Mouse (Mus musculus) lung, adult 2 months (tissue): ENCODE results near the gene Ern1.

Experiments used
- CTCF ChIP-seq: fragments of 200-500 bp; IDR thresholded peaks from 2 replicates; pipeline ENCODE4 v1.5.1; 2011; ENCODE audit warnings: mild to moderate bottlenecking, low read length, control low read depth; ENCODE audit not compliant: insufficient read depth
- POLR2A ChIP-seq: fragments of 200-500 bp; IDR thresholded peaks from 2 replicates; pipeline ENCODE4 v1.6.1; 2011; ENCODE audit warnings: low read depth, mild to moderate bottlenecking, control low read depth, low read length, borderline replicate concordance; ENCODE audit errors: extremely low read depth

GRCm38 (mm10) chr11:106426447-106426846 lies 61.2 kb downstream of the Ern1 start:
- TF ChIP-seq POLR2A (no peak), CTCF (no peak)
